Mouse (Mus musculus) right cerebral cortex, postnatal 36 days (tissue): ENCODE measurements around the gene Folr1.

Experiments
- DNase-seq, 2 experiments: peaks; one replicate each; pipeline ENCODE4 v3.0.0; 2022; ENCODE audit warnings: low spot score in 2 of 2, mixed read lengths in 1 of 2

Gene Folr1

GRCm38 (mm10) chr7:101868241-101869162, 2.1 kb downstream of the Folr1 start:
- no peak for DNase-seq

GRCm38 (mm10) chr7:101867482-101867881, 3.1 kb downstream of the Folr1 start:
- DNase-seq: no peak

GRCm38 (mm10) chr7:101866491-101867265, 3.9 kb downstream of the Folr1 start:
- no peak for DNase-seq

- no peak for DNase-seq
Observed at GRCm38 (mm10) chr7:101863415-101863814, 7.2 kb downstream of the Folr1 start, which contains the start of gene Anapc15. Gene Anapc15 (plus strand): TSS chr7:101863715.

GRCm38 (mm10) chr7:101862291-101862690, 8.3 kb downstream of the Folr1 start:
- DNase-seq: no peak

- no peak for DNase-seq
Observed at GRCm38 (mm10) chr7:101860978-101861377, 9.6 kb downstream of the Folr1 start.

GRCm38 (mm10) chr7:101858362-101858761, 12.2 kb downstream of the Folr1 start:
- no peak for DNase-seq

GRCm38 (mm10) chr7:101857094-101857493, 13.5 kb downstream of the Folr1 start, which contains the start of gene Folr2:
Gene Folr2 (minus strand): TSS chr7:101857194.
- DNase-seq: no peak

- no peak for DNase-seq
Observed at GRCm38 (mm10) chr7:101853816-101854215, 16.8 kb downstream of the Folr1 start.

- no peak for DNase-seq
Observed at GRCm38 (mm10) chr7:101852846-101853245, 17.7 kb downstream of the Folr1 start.

GRCm38 (mm10) chr7:101851689-101852088, 18.9 kb downstream of the Folr1 start:
- DNase-seq: no peak

GRCm38 (mm10) chr7:101847934-101848333, 22.7 kb downstream of the Folr1 start:
- DNase-seq: no peak

GRCm38 (mm10) chr7:101844186-101844585, 26.4 kb downstream of the Folr1 start:
- DNase-seq: no peak

- peak; percentile 72 to 83 for DNase-seq
Observed at GRCm38 (mm10) chr7:101837606-101838471, 32.7 kb downstream of the Folr1 start, which contains the start of gene Inppl1. Gene Inppl1 (minus strand): TSS chr7:101838229.

GRCm38 (mm10) chr7:101837154-101837605, 33.4 kb downstream of the Folr1 start:
- DNase-seq: no peak

GRCm38 (mm10) chr7:101836271-101837153, 34.1 kb downstream of the Folr1 start:
- DNase-seq: peak in 1 of 2 experiments; percentile 25

GRCm38 (mm10) chr7:101835457-101836109, 35.0 kb downstream of the Folr1 start:
- DNase-seq: no peak

GRCm38 (mm10) chr7:101834903-101835302, 35.7 kb downstream of the Folr1 start:
- no peak for DNase-seq

- no peak for DNase-seq
Observed at GRCm38 (mm10) chr7:101833916-101834584, 36.5 kb downstream of the Folr1 start.
